Mouse (Mus musculus): ENCODE results near the gene Slc35b2. TPM values are rescaled to one million over a fixed set of nuclear protein-coding genes. Genes with fewer than 3 reads are reported as not detected.

The Slc35b2 gene
- total and polyA plus RNA-seq, 3 experiments, result 57.2 to 101 (median 73.9) TPM

DNA sequence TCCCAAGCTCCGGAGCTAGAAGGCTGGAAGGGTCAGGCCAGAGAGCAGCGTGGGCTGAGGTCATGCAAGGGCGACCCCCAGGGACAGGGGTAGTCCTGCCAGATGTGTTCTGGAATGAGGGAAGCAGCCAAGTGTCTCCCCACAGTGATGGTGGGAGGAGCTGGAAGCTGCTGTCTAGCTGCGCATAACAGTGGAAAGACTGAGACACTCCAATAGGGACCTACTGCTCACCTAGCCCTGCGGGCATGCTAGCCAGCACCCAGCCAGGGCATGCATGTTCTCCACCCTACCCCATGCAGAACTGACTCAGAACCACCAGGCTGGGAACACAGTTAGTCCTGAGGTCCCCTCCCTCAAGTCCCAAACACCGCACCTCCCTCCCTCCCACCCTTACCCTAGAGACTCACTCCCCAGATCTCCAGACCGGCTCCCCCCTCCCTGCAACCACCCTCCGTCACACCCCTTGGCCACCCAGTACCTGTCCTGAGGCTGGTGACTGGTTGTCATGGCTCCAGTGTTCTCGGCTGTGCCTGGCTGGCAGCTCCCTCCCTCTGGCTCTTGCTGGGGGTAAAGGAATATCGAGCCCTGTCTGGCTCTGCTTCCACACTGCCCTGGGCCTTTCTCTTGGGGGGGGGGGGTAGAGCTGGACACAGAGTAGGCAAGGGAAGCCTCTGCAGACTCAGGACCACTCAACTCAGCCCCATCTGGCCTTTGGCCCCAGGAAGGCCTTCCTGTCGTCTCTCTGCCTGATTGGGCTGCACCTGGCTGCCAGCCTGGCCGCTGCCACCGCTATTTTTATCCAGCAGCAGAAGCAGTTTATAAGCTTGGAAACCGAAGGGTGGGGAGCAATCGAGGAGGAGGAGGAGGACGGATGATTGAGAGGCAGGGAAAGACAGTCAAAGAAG is 28.3 kb downstream of the Slc35b2 start:
- peaks cover 20 to 47% of the 10 kb centered on the region in 2 experiments for H3K36me3 ChIP-seq (replicated peaks in 1 of 2; ENCODE audit: control insufficient read depth in 1 of 2, insufficient read depth in 1 of 2, low read length in 1 of 2)
- no peak overlapping the region for H3K27ac ChIP-seq (ENCODE audit: insufficient read depth, low read depth)
- no peak for DNase-seq (ENCODE audit: extremely low read depth)
- TF ChIP-seq USF1 (IDR thresholded peaks at IDR 0.05; ENCODE audit: low read depth, low read length) (no peak), JUND (conservative IDR thresholded peaks at IDR 0.05; ENCODE audit: low read depth, low read length) (no peak), JUN (IDR thresholded peaks at IDR 0.05; ENCODE audit: insufficient read depth, low read depth, low read length) (no peak), ZC3H11A (IDR thresholded peaks at IDR 0.05; ENCODE audit: low read depth, low read length) (no peak), TCF12 (IDR thresholded peaks at IDR 0.05; ENCODE audit: low read depth, low read length) (no peak), USF2 (conservative IDR thresholded peaks at IDR 0.05; ENCODE audit: low read depth, low read length) (no peak), CHD2 (IDR thresholded peaks at IDR 0.05; ENCODE audit: low read length) (no peak), ETS1 (conservative IDR thresholded peaks at IDR 0.05; ENCODE audit: low read depth, low read length) (no peak), POLR2A (IDR thresholded peaks at IDR 0.05; ENCODE audit: low read depth, low read length) (no peak), NELFE (IDR thresholded peaks at IDR 0.05; ENCODE audit: low read depth, low read length) (no peak), HCFC1 (IDR thresholded peaks at IDR 0.05; ENCODE audit: low read depth, low read length) (no peak), MAZ (IDR thresholded peaks at IDR 0.05; ENCODE audit: low read depth, low read length) (no peak), RAD21 (IDR thresholded peaks at IDR 0.05; ENCODE audit: low read depth, low read length) (no peak), MEF2A (IDR thresholded peaks at IDR 0.05; ENCODE audit: borderline replicate concordance, low read depth, low read length) (no peak), RCOR1 (conservative IDR thresholded peaks at IDR 0.05; ENCODE audit: low read depth, low read length) (no peak), MAFK (IDR thresholded peaks at IDR 0.05; ENCODE audit: insufficient replicate concordance, low read length) (no peak), UBTF (IDR thresholded peaks at IDR 0.05; ENCODE audit: low read depth, low read length) (no peak), ZKSCAN1 (IDR thresholded peaks at IDR 0.05; ENCODE audit: borderline replicate concordance, low read depth, low read length) (no peak), E2F4 (IDR thresholded peaks at IDR 0.05; ENCODE audit: insufficient replicate concordance, low read depth, low read length) (no peak), SIN3A (IDR thresholded peaks at IDR 0.05; ENCODE audit: low read length) (no peak)
- in situ Hi-C loops (cut with MboI; ENCODE audit: low pct_ligation_motif_present, low pct_unique_long_range_greater_than_20kb, low sequenced_read_pairs), result no loop called here
- H3K4me1 ChIP-seq (ENCODE audit: control insufficient read depth in 1 of 2, insufficient read depth in 2 of 2), result peaks cover 19 to 51% of the 10 kb centered on the region in 2 experiments
- H3K4me3 ChIP-seq (replicated peaks in 1 of 3; ENCODE audit: low read depth in 2 of 3, low read length in 2 of 3, poor library complexity in 1 of 3), result no peak overlapping the region
- dilution Hi-C loops (cut with MboI; ENCODE audit: extremely low pct_ligation_motif_present, extremely low pct_unique_long_range_greater_than_20kb, low sequenced_read_pairs), result no loop called here
- H3K9ac ChIP-seq (ENCODE audit: insufficient read depth, low read depth), result no peak overlapping the region
- H3K27me3 ChIP-seq (replicated peaks), result no peaks in the 10 kb centered on the region
- H3K79me2 ChIP-seq (replicated peaks; ENCODE audit: control insufficient read depth, extremely low read depth, insufficient read depth, poor library complexity, severe bottlenecking), result 0 out of 2 replicates have a peak, but pooled peaks cover 3% of the 10 kb centered on the region
- H3K4me2 ChIP-seq (ENCODE audit: insufficient read depth, low read depth, poor library complexity, severe bottlenecking), result no peak overlapping the region
- peaks cover 3% of the 10 kb centered on the region for H3K9me3 ChIP-seq (replicated peaks; ENCODE audit: low read length)

Measured in CH12.LX (cell line).